Mouse (Mus musculus): ENCODE data around the gene Ttc7.

- TF ChIP-seq CTCF (IDR thresholded peaks at IDR 0.05; ENCODE audit: borderline replicate concordance, extremely low read depth, insufficient read depth, insufficient read length) (no peak), POLR2A (IDR thresholded peaks at IDR 0.05; ENCODE audit: borderline replicate concordance, extremely low read depth, insufficient read depth, insufficient read length, poor library complexity, severe bottlenecking) (no peak)
These were observed 42.8 kb downstream of the Ttc7 start for GRCm38 (mm10) chr17:87325501-87325900.

Measured in brain, embryonic 14.5 days (tissue).